Mouse (Mus musculus): Measurements from ENCODE around the gene Ccdc87. TPM values are rescaled to one million over a fixed set of nuclear protein-coding genes. Genes with fewer than 3 reads are reported as not detected.
A peak's percentile ranks its signal among the peaks of the same experiment; 100 is the strongest.
"Not testable (repeated sequence)": the region's sequence is repeated elsewhere in the genome, so short reads cannot be mapped to it uniquely, and the experiment has no call there.

Ccdc87 gene
- total RNA-seq, 2 experiments from 2014 or later, result 0.07 TPM; not detected in 1

- no peak for DNase-seq (ENCODE audit: low spot score in 2 of 2)
Measured at GRCm38 (mm10) chr19:4837049-4837448, 2.1 kb upstream of the Ccdc87 start.

DNA sequence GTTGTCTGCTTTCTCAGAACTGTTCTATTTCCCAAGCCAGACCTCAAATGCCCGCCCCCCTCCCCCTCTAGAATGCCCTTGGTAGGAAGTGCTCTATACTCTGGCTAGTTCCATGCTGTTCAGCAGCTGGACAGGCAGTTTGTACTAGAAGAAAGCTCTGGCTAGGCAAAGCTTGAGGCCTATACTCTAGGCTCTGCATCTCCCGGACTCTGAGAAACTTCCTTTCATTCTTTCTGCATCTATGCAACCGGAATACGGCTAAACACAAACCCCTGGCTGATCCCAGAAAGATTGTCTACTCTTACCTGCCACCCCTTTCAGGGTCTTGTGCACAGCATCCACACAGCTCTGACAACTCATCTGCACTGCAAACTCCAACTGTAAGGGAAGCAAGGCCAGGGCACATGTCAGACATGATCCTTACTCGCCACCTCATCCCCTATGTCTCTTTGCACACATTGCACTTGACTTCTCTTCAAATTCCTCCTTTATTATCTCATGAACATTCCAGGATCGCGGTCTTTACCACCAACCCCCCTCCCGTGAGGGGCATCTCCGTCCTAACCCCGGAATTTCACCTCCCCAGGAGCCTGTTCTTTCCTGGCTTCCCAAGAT is 533 bp upstream of the Ccdc87 start:
- DNase-seq (ENCODE audit: low spot score in 2 of 2), result no peak

- no peak for DNase-seq (ENCODE audit: low spot score in 2 of 2)
Measured at GRCm38 (mm10) chr19:4840848-4841247, 1.7 kb downstream of the Ccdc87 start.

DNA sequence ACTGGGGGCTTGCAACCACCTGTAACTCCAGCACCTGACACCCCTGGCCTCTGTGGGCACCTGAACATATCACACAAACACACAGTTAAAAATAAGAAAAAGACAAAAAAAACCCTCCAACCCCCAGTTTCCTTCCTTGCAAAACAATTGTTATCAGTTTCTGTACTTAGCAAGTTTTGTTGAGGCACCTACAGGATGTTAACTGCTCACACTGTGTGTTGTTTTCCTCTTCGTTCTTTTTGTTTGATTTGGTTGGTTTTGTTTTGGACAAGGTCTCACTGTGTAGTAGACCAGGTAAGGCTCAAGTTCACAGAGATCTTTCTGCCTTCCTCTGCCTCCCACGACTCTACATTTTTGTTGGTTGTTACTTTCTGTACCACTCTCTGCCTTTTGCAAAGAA is 3.4 kb downstream of the Ccdc87 start:
- DNase-seq (ENCODE audit: low spot score in 2 of 2), result no peak

DNA sequence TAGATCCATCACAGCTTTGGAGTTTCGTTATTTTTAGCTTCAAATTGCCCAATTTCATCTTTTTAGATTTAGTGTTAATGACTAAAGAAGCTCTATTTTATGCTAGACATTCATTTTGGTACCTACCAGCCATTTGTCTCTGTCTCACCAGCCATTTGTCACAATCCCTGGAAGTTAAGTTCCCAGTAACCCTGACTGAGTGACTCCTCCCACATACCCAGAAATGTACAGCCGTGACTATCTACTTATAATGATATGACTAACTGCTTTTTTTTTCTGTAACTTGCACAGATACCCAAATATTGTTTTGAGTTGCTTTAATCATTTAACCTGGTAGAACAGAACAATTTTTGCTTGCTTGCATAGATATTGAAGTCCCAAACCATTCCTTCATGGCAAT is 6.7 kb downstream of the Ccdc87 start:
- DNase-seq (ENCODE audit: low spot score in 2 of 2), result no peak

DNA sequence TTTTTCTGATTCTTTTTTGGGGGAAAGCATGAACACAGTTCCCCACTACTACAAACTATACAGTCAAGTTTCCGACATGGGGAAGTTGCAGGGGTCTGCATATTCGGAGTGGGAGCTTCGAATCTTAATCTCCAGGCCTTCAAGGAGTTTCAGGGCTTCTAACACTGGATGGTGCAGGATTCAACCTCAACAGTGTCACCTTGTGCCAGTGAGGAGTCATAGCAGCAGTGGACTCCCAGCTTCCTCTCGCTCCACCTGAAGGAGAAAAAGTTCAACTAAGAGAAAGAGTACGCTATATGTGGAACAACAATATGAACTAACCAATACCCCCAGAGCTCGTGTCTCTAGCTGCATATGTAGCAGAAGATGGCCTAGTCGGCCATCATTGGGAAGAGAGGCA is 8.3 kb downstream of the Ccdc87 start:
- no peak for DNase-seq (ENCODE audit: low spot score in 2 of 2)

- DNase-seq (ENCODE audit: low spot score in 2 of 2), result no peak
Measured at GRCm38 (mm10) chr19:4849800-4850199, 10.6 kb downstream of the Ccdc87 start.

- DNase-seq (ENCODE audit: low spot score in 2 of 2), result no peak
Measured at GRCm38 (mm10) chr19:4850281-4850680, 11.1 kb downstream of the Ccdc87 start.

DNA sequence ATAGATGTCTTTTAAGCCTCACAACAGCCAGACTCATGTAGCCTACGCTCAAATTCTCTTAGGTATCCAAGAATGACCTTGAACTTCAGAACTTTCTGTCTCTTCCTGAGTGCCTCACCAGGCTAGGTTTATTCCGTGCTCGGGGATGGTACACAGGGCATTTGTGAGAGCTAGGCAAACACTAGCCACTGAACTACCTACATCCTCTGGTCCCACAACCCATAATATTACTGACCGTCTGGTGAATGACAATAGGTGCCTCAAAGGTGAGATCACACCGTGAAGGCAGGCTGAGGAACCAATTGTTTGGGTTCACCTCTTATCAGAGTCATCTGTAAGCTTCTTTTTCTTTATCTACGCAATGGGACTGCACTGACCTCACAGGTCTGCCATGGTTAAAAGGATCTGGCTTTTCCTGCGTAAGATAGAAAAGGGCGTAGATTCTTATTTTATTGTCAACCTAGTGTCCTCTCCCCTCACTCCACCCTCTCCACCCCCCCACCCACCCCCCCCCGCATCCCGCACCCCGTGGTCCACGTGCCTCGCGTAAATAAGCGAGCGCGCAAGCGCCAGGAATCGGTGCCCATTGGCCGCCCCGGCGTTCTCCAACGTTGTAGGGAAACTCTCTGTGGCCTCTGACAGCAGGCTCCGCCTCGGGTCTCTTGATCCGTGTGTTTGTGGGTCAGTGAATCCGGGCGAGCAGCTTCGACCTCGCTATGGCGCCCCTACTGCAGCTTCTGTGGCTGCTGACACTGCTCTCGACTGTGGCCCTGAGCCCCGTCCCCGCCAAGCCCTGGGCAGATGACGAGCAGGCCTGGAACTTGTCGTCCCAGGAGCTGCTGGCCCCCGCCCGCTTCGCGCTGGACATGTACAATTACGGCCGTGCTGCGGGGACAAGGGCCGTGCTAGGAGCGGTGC is 15.6 kb downstream of the Ccdc87 start, which contains the start of gene Ctsf:
TSS of gene Ctsf (plus strand) at position 579 of the 918 bp plus-strand sequence.
- DNase-seq (ENCODE audit: low spot score in 2 of 2), result peak; percentile 70 to 86

GRCm38 (mm10) chr19:4855470-4855820 is 16.3 kb downstream of the Ccdc87 start:
- no peak for DNase-seq (ENCODE audit: low spot score in 2 of 2)

DNA sequence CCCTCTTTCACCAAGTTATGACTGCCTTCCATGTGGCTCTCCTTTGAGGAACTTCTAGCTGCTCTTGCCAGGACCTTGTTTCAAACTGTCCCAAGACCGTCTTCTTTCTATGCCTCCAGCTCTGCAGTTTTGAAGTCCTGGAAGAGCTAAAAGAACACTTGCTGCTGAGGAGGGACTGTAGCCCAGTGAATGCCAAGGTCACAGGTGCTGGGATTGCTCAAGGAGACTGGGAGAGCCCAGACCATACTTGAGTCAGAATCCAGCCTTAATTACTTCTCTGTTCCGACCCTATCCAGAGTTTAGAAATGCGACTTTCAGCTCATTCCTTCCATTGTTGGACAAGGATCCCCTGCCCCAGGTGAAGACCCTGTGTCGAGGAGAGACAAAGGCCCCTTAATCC is 16.8 kb downstream of the Ccdc87 start:
- DNase-seq (ENCODE audit: low spot score in 2 of 2), result no peak

DNA sequence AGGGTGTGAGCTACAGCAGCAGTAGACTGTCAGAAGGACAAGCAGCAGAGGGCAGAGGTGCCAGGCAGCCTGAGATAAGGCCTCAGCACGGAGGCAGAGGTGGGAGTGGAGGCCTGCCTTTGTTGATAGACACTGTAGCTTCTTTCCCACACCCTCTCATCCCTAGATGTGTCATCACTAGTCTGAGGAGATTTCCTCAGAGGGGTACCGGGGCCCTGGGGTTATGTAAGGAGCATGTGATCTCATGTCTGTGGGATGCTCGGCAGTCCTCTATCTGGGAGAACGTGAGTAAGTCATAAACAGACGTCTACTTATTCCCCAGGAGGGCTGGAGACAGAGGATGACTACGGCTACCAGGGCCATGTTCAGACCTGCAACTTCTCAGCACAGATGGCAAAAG is 19.9 kb downstream of the Ccdc87 start:
- DNase-seq (ENCODE audit: low spot score in 2 of 2), result no peak

DNA sequence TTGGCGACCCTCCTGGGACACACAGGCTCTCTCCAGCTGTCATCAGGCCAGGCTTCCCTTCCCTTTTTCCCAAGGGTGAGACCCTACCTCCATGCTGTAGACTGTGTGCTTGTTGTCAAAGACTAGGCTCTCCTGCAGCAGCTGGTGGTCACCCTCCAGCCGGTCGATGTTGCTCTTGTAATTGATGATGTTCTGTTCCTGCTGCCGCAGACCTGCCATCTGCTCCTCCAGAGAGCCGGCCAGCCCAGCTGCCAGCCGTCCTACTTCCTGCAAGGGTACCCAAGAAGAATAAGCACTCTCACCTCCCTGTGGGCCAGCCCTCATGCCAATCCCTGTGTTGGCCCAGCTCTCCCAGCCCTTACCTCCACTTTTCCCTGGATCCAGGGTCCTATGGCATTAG is 23.9 kb downstream of the Ccdc87 start:
- DNase-seq (ENCODE audit: low spot score in 2 of 2), result no peak

- no peak for DNase-seq (ENCODE audit: low spot score in 2 of 2)
Measured at GRCm38 (mm10) chr19:4865147-4865546, 26.0 kb downstream of the Ccdc87 start.

- not testable (repeated sequence) for DNase-seq (ENCODE audit: low spot score in 2 of 2)
Measured at GRCm38 (mm10) chr19:4874613-4875012, 35.4 kb downstream of the Ccdc87 start.

GRCm38 (mm10) chr19:4876241-4876640 is 37.1 kb downstream of the Ccdc87 start:
- no peak for DNase-seq (ENCODE audit: low spot score in 2 of 2)

GRCm38 (mm10) chr19:4876755-4877154 is 37.6 kb downstream of the Ccdc87 start:
- DNase-seq (ENCODE audit: low spot score in 2 of 2), result no peak

DNA sequence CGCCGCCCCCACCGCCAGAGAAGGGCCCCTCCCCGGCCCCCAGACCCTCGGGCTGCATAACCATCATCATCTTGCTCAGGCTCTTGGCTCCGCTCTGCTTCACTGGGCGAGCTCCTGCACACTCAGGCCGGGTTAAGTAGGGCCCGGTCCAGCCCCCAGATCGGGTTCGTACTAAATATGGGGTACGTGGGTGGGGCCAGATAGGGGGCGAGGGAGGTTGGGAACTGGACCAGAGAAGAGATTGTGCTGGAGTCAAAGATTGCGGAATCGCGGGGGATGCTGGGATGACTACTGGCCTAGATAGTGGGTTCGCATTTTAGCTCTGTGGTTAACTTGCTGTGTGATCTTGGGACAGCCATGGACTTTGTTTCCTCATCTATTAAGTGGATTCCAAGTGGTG is 38.6 kb downstream of the Ccdc87 start, which contains the start of gene Actn3:
TSS of gene Actn3 (minus strand) at position 125 of the 400 bp plus-strand sequence.
- DNase-seq (ENCODE audit: low spot score in 2 of 2), result peak in 1 of 2 experiments; percentile 41

DNA sequence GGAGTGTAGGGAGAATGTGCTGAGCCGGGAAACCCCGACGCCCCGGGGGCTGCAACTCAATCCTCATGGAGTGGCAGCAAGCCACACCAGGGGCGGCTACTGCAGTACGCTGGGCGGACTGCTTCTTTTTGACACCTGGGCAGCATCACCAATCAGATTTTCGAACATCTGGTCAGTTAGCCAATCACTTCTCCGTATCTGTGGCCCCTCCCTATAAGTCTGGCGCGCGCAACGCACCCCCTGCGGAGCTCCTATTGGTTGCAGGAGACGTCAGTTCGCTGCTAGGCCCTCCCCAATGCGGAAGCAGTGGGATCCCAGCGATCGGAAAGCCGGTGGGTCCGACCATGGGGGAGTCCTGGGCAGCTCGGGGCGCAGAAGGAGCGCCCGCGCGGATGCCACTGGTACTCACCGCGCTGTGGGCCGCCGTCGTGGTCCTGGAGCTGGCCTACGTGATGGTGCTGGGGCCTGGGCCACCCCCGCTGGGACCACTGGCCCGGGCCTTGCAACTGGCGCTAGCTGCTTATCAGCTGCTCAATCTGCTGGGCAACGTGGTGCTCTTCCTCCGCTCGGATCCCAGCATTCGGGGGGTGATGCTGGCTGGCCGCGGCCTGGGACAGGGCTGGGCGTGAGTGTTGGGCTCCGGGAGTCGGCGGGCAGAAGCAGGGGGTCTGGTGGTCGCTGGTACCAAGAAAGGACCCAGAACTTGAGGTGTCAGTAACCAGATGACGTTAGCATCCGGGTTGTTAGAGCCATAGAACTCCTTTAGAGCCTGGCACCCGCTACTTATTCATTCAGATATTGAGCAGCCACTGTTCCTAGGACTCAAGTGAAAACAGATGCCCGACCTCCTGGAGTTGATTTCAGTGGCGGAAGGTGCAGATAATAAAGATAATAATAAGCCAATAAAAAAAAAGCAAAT is 39.5 kb downstream of the Ccdc87 start, which contains the start of gene Zdhhc24:
TSS of gene Zdhhc24 (plus strand) at position 264 of the 919 bp plus-strand sequence.
- DNase-seq (ENCODE audit: low spot score in 2 of 2), result peak; percentile 90 to 94

DNA sequence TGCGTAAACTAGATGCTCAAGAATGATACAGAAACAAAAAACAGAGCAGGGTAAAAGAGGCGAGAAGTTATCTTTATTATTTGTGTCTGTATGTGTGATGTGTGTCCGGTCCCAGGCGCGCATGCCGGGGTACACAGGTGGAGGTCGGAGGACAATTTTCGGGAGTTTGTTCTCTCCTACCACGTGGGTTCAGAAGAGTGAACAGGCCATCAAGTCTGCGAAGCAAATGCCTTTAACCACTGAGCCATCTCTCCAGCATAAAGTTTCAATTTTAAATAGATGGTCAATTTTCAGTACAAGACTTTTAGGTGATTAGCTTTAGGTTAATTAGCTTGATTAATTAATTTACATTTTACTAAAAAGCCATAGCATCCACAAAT is 40.1 kb downstream of the Ccdc87 start:
- no peak for DNase-seq (ENCODE audit: low spot score in 2 of 2)

DNA sequence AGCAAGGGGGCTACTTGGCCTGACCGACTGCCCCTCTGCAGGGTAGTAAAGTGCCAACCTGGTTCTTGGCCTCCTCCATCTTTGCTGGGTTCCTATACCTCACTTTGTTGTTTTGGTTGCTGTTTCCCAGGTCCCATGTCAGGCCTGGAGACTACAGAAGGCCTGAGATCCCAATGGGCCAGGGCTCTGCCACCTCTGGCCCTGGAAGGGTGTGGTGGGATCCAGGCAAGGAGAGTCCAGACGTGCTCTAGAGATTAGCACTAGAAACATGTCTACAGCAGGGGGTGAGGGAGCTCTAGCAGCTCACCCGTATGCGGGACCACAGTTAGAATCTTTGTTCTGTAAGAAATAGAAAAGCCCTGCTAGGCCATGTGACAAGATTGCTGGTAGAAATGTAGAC is 44.8 kb downstream of the Ccdc87 start:
- no peak for DNase-seq (ENCODE audit: low spot score in 2 of 2)

Data from gastrocnemius, postnatal 4 days (tissue).